Mouse (Mus musculus) right cerebral cortex, adult 18-20 months (tissue): ENCODE measurements around the gene Zfc3h1.

Experiments used
- DNase-seq: peaks from one replicate; pipeline ENCODE4 v3.0.0; 2022; ENCODE audit warnings: mixed read lengths

Zfc3h1 gene

DNA sequence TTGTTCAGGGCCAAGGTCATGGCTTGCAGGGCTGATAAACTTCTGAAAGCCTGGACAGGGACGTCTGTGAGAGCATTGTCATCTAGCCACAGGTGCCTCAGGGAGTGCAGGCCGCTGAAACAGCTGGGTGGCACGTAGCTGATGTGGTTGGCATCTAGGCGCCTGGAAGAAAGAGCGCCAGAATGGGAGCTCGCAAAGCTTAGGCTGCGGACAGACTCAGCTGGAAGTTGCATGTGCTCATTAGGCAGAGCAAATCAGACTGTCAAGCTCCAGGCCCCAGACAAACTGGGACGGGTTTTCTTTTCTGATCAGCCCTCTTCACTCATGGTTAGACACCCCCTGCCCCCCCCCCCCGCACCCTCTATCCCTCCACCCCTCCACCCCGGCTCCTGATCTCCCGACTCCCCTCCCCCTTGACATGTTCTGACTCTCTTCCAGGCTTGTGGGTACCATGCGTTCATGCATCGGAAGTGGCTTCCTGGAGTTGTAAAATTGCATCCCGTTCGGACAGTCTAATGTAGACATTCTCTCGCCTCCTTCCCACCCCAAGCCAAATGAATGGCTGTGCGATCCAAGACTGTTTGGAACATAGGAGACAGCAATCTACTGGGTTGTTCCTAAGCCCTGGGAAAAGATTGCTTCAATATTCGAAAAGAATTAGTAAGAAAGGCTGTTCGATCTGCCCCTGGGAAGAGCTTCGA lies 93.8 kb downstream of the Zfc3h1 start:
- DNase-seq = no peak
